ENCODE assay signal across 15 mouse cellular contexts in the genomic region with DNA sequence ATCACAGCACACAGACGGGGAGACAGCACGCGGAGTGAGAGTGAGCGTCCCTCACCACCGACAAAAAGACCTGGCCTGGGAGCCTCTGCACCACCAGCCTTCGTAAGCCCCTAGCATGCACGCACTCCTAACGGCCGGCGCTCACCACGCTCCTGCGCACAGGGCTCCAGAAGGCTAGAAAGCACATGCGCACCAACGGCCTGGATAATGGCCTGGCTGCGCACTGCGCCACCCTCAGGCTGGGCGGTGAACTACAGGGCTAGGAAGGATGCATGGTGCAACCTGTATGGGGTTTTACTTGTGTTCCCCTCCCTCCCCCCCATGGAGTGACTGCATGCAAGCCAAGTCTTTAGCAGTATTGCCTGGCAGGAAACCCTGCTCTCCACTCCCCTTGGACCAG. TPM values are rescaled to one million over a fixed set of nuclear protein-coding genes. Genes with fewer than 3 reads are reported as not detected.
DNase-seq lines count a peak whose midpoint lies in the region; ATAC-seq and TF ChIP-seq lines count a peak whose summit lies in the region.
"Had no signal": no experiment of that assay in that cellular context is flagged by ENCODE, and none has a peak within 500 bp of the region (broad histone marks: within the 10 kb centered on the region; RNA-seq: fewer than 3 reads in every experiment).

A gene (minus strand): TSS at position 184 of the 400 bp plus-strand sequence.

- DNase-seq in layer of hippocampus, adult 2 months (ENCODE audit: low spot score in 2 of 2) = no peak
- DNase-seq in layer of hippocampus, adult 9-10 months (ENCODE audit: low spot score) = no peak
- DNase-seq in B cell, adult 2 months = peak; percentile 7 to 16
- peak; percentile 20 for DNase-seq in MEL (ENCODE audit: low read depth, low spot score)
- no peak for DNase-seq in urinary bladder, postnatal 4 days (ENCODE audit: low spot score in 2 of 2)
- DNase-seq: cerebellum, adult 9-10 months; embryo, embryonic 11 days; kidney, adult 11 months; right cerebral cortex, postnatal 25 days had no signal

- no peaks in the 10 kb centered on the region for H3K4me1 ChIP-seq in MEL (ENCODE audit: control insufficient read depth in 1 of 2, insufficient read depth in 2 of 2, low read length in 2 of 2)
- H3K4me1 ChIP-seq in small intestine, adult 2 months (ENCODE audit: control insufficient read depth, insufficient read depth, insufficient read length, low read length) = peaks cover 7% of the 10 kb centered on the region; the same call in 1 of the 2 replicates
- H3K4me1 ChIP-seq: liver, embryonic 15.5 days had no signal

- no peaks in the 10 kb centered on the region for H3K36me3 ChIP-seq in MEL (ENCODE audit: control insufficient read depth in 1 of 2, insufficient read depth in 2 of 2, low read length in 2 of 2)
- H3K36me3 ChIP-seq in small intestine, adult 2 months (ENCODE audit: control insufficient read depth, insufficient read depth, low read length) = no peaks in the 10 kb centered on the region
- H3K36me3 ChIP-seq: liver, embryonic 15.5 days had no signal

- WGBS in small intestine, adult 2 months = 94% methylated on average over 17 of the region's 17 CpGs

- peak; percentile 47 for TF ChIP-seq CTCF in layer of hippocampus, adult 2 months (conservative IDR thresholded peaks at IDR 0.05)
- peak; percentile 27 to 56 (median 42); a peak in 4 of 6 replicates for TF ChIP-seq CTCF in MEL (IDR thresholded peaks at IDR 0.05 in 2 of 3, conservative IDR thresholded peaks at IDR 0.05 in 1 of 3; ENCODE audit: control insufficient read depth in 1 of 3, insufficient read depth in 1 of 3, low read depth in 2 of 3, low read length in 3 of 3, poor library complexity in 1 of 3, severe bottlenecking in 1 of 3)
- peak; percentile 14; the same call in 1 of the 2 replicates for TF ChIP-seq CTCF in small intestine, adult 2 months (IDR thresholded peaks at IDR 0.05; ENCODE audit: extremely low read depth, insufficient read length, insufficient replicate concordance, low read depth, low read length)

- no peaks in the 10 kb centered on the region for H3K27me3 ChIP-seq in MEL (ENCODE audit: control insufficient read depth in 1 of 2, insufficient read depth in 2 of 2, low read length in 2 of 2)
- H3K27me3 ChIP-seq in small intestine, adult 2 months (ENCODE audit: control insufficient read depth, insufficient read depth, low read length) = no peaks in the 10 kb centered on the region
- H3K27me3 ChIP-seq: liver, embryonic 15.5 days had no signal

- no peak within 1 kb of the TSS for H3K27ac ChIP-seq in layer of hippocampus, adult 2 months
- H3K27ac ChIP-seq in MEL (ENCODE audit: control insufficient read depth, low read depth, low read length) = no peak within 1 kb of the TSS
- no peak within 1 kb of the TSS for H3K27ac ChIP-seq in small intestine, adult 2 months (ENCODE audit: insufficient read depth, low read depth, low read length)
- H3K27ac ChIP-seq: liver, embryonic 15.5 days had no signal

- no peaks in the 10 kb centered on the region for H3K9me3 ChIP-seq in MEL (replicated peaks; ENCODE audit: insufficient read depth, low read length)
- H3K9me3 ChIP-seq: liver, embryonic 15.5 days had no signal

- TF ChIP-seq RAD21 in MEL (IDR thresholded peaks at IDR 0.05; ENCODE audit: low read depth, low read length) = no peak

- no peaks in the 10 kb centered on the region for H3K79me2 ChIP-seq in MEL (ENCODE audit: control insufficient read depth, insufficient read depth, low read length, poor library complexity)

- H3K9ac ChIP-seq in MEL (ENCODE audit: control insufficient read depth, low read depth, low read length, poor library complexity, severe bottlenecking) = no peak within 1 kb of the TSS
- H3K9ac ChIP-seq: liver, embryonic 15.5 days had no signal

- H3K4me3 ChIP-seq in layer of hippocampus, adult 2 months = no peak within 1 kb of the TSS
- no peak within 1 kb of the TSS for H3K4me3 ChIP-seq in MEL (ENCODE audit: control insufficient read depth in 1 of 2, insufficient read depth in 1 of 2, low read depth in 2 of 2, low read length in 2 of 2)
- no peak within 1 kb of the TSS for H3K4me3 ChIP-seq in small intestine, adult 2 months (ENCODE audit: low read depth, low read length)
- H3K4me3 ChIP-seq: erythroblast, embryonic 14.5 days; liver, embryonic 15.5 days had no signal

- TF ChIP-seq EP300 in MEL (IDR thresholded peaks at IDR 0.05; ENCODE audit: low read depth in 1 of 2, low read length in 2 of 2) = no peak

- ATAC-seq in frontal cortex, adult (ENCODE audit: low TSS enrichment) = no peak

- no peak for TF ChIP-seq POLR2A in MEL (IDR thresholded peaks at IDR 0.05; ENCODE audit: control insufficient read depth in 1 of 2, insufficient read depth in 1 of 2, low read depth in 1 of 2, low read length in 2 of 2, poor library complexity in 1 of 2)
- no peak for TF ChIP-seq POLR2A in small intestine, adult 2 months (IDR thresholded peaks at IDR 0.05; ENCODE audit: low read depth, low read length)

TF ChIP-seq in MEL, 35 proteins besides CTCF, POLR2A, EP300 and RAD21:
- TF ChIP-seq MEF2A (IDR thresholded peaks at IDR 0.05; ENCODE audit: extremely low read depth, insufficient replicate concordance, low read depth, low read length, poor library complexity, severe bottlenecking) = no peak
- no peak for TF ChIP-seq MYC (IDR thresholded peaks at IDR 0.05; ENCODE audit: low read depth, low read length)
- no peak for TF ChIP-seq MAX (IDR thresholded peaks at IDR 0.05; ENCODE audit: low read length)
- TF ChIP-seq NELFE (IDR thresholded peaks at IDR 0.05; ENCODE audit: low read depth, low read length) = no peak
- TF ChIP-seq GABPA (IDR thresholded peaks at IDR 0.05; ENCODE audit: low read depth, low read length) = no peak
- TF ChIP-seq HCFC1 (IDR thresholded peaks at IDR 0.05; ENCODE audit: low read depth, low read length) = no peak
- no peak for TF ChIP-seq MAZ (IDR thresholded peaks at IDR 0.05; ENCODE audit: low read depth, low read length)
- TF ChIP-seq UBTF (IDR thresholded peaks at IDR 0.05; ENCODE audit: borderline replicate concordance, insufficient read depth, low read depth, low read length) = no peak
- no peak for TF ChIP-seq ETS1 (IDR thresholded peaks at IDR 0.05; ENCODE audit: low read depth, low read length)
- TF ChIP-seq KAT2A (conservative IDR thresholded peaks at IDR 0.05; ENCODE audit: low read depth, low read length) = no peak
- TF ChIP-seq TCF12 (IDR thresholded peaks at IDR 0.05; ENCODE audit: low read depth, low read length) = no peak
- TF ChIP-seq NRF1 (IDR thresholded peaks at IDR 0.05; ENCODE audit: insufficient read depth, low read depth, low read length, poor library complexity, severe bottlenecking) = no peak
- TF ChIP-seq RCOR1 (IDR thresholded peaks at IDR 0.05; ENCODE audit: low read depth, low read length) = no peak
- no peak for TF ChIP-seq USF2 (IDR thresholded peaks at IDR 0.05; ENCODE audit: borderline replicate concordance in 1 of 2, insufficient read depth in 1 of 2, low read depth in 1 of 2, low read length in 2 of 2)

RNA-seq across cellular contexts. Expression of the gene that starts here (rescaled TPM):
- under 1 TPM; 0.64 to 0.74 TPM for total RNA-seq in layer of hippocampus, adult 2 months (2021)
- 0.26 and 0.50 TPM in 2 replicates for total RNA-seq in MEL (2012; rRNA removed)
- under 1 TPM in 1 of 2 experiments, not detected in 1; 0.25 TPM for polyA plus RNA-seq in MEL (2012; ENCODE audit: insufficient read depth in 1 of 2, insufficient read length in 2 of 2, low read depth in 1 of 2, low replicate concordance in 2 of 2, missing spikeins in 1 of 2)
- not detected in 2 replicates for polyA plus RNA-seq in small intestine, adult 2 months (2012; rRNA removed)
- total RNA-seq: hematopoietic stem cell, adult 5-6 weeks; megakaryocyte, adult 5-6 weeks had no signal
- polyA plus RNA-seq: erythroblast, embryonic 14.5 days had no signal

Comparison
In these comparisons a context has a peak if more than half of its experiments do, and no peak if none do; other contexts are left out.
1. Peak in DNase-seq in MEL; RNA of the gene not detected or under 1 TPM.
2. DNase-seq: peak in B cell, adult 2 months (2 of 2); none in layer of hippocampus, adult 2 months (0 of 2), layer of hippocampus, adult 9-10 months (single experiment) and urinary bladder, postnatal 4 days (0 of 2).
3. Peak in every context shown above with its lines, with median percentiles within 50 percentile points of each other: CTCF ChIP-seq.